ENCODE assay signal across 9 mouse cellular contexts in the genomic region with DNA sequence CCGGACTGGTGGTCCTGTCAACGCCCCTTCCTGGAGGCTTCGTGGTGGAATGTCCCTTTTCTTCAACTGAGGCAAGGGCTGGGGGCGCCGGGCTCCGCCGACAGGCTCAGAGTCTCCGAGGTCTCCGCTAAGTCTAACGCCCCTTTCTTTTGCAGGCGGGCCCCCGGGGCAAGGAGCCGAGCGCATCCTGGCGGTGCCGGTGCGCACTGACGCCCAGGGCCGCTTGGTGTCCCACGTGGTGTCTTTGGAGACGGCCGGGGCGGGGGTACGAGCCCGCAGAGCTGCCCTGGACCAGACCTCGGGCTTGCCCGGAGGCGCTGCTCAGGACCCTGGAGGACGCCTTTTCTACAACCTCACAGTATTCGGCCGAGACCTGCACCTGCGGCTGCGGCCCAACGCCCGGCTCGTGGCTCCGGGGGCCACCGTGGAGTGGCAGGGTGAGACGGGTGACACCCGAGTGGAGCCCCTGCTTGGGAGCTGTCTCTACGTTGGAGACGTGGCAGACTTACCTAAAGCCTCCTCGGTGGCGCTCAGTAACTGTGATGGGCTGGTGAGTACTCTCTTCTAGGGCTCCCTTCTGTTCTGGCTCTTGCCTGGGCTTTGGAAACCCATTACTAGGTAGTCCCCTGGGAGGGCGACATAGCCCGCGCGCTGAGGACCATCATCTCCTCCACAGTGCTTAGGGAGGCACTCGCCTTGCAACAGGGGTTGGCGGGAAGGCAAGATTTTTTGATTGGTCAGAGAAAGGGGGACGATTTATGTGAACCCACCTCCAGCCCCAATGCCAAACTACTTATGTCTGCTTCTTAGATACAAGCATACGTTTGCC. TPM values are rescaled to one million over a fixed set of nuclear protein-coding genes. Genes with fewer than 3 reads are reported as not detected.
DNase-seq lines count a peak whose midpoint lies in the region; ATAC-seq lines count a peak whose summit lies in the region.
"Had no signal": no experiment of that assay in that cellular context is flagged by ENCODE, and none has a peak within 500 bp of the region (broad histone marks: within the 10 kb centered on the region; RNA-seq: fewer than 3 reads in every experiment).

No protein-coding gene starts in this region.

- H3K9ac ChIP-seq in stomach, embryonic 16.5 days (ENCODE audit: low read length): peak overlapping the region; percentile 79
- H3K9ac ChIP-seq: liver, embryonic 14.5 days had no signal

- intact Hi-C loops in left cerebral cortex, postnatal 14 days (cut with DNase I): loop anchor here (5.0 kb wide), 2 partner anchors 161 to 164 kb away; no protein-coding TSS in a partner anchor

- H3K27me3 ChIP-seq in stomach, embryonic 16.5 days (ENCODE audit: control insufficient read depth, insufficient read depth, low read length): peaks cover 41% of the 10 kb centered on the region

- peak; percentile 53; the same call in 1 of the 2 replicates for ATAC-seq in stomach, embryonic 16.5 days (ENCODE audit: insufficient read depth, low FRiP score)
- ATAC-seq in activated CD4-positive, CD25-positive, alpha-beta regulatory T cell, adult 4 months: no peak

- H3K4me1 ChIP-seq in stomach, embryonic 16.5 days (ENCODE audit: control insufficient read depth, insufficient read depth, low read length): peaks cover 15% of the 10 kb centered on the region

- WGBS in stomach, embryonic 16.5 days: 2% methylated on average over 52 of the region's 52 CpGs

- H3K36me3 ChIP-seq in stomach, embryonic 16.5 days (ENCODE audit: control insufficient read depth, insufficient read depth, low read length): no peaks in the 10 kb centered on the region

- peak; percentile 31 for DNase-seq in left cerebral cortex, postnatal 14 days (ENCODE audit: low spot score in 2 of 2)
- no peak for DNase-seq in left cerebral cortex, adult 11 months (ENCODE audit: low spot score)
- DNase-seq in embryo, embryonic 10 days (ENCODE audit: low spot score): peak; percentile 73
- peak; percentile 47 to 61 for DNase-seq in heart, adult 18-20 months
- DNase-seq in kidney, postnatal 10 days: peak; percentile 58
- peak; percentile 56 for DNase-seq in mesoderm, embryonic 11.5 days (ENCODE audit: low read depth, low spot score)

- H3K9me3 ChIP-seq in stomach, embryonic 16.5 days (replicated peaks; ENCODE audit: control insufficient read depth, low read length): 0 out of 2 replicates have a peak, but pooled peaks cover 2% of the 10 kb centered on the region

- peak overlapping the region; percentile 91 for H3K4me2 ChIP-seq in stomach, embryonic 16.5 days (ENCODE audit: low read depth, low read length)

- H3K4me3 ChIP-seq in stomach, embryonic 16.5 days (replicated peaks; ENCODE audit: low read length): peak overlapping the region; percentile 72

- no peak overlapping the region for H3K27ac ChIP-seq in stomach, embryonic 16.5 days (ENCODE audit: low read length)
- H3K27ac ChIP-seq: liver, embryonic 14.5 days had no signal

RNA-seq across cellular contexts. Expression of a gene that starts 1.4 kb away (rescaled TPM):
- total RNA-seq in left cerebral cortex, postnatal 14 days (2021): 10 to 100 TPM; 12.3 to 13.2 TPM
- total RNA-seq in heart, adult 18-20 months (2021): 1 to 10 TPM; 7.3 to 8.2 TPM
- 13.3 and 14.2 TPM in 2 replicates for polyA plus RNA-seq in stomach, embryonic 16.5 days (2015; fragmentation: Nextera tagmentation; extraction: Ambion mirVana)
- not detected for polyA plus RNA-seq in activated CD4-positive, CD25-positive, alpha-beta regulatory T cell, adult 4 months (2017; shearing (Covaris generic))
